Mouse (Mus musculus) forebrain, embryonic 10.5 days (tissue): ENCODE measurements around the gene Col13a1. TPM values are rescaled to one million over a fixed set of nuclear protein-coding genes. Genes with fewer than 3 reads are reported as not detected.

ENCODE experiments used
- DNase-seq: peaks from one replicate; pipeline ENCODE4 v3.0.0-alpha.2; 2017; ENCODE audit warnings: low spot score; ENCODE audit errors: extremely low spot score
- H3K27ac ChIP-seq: fragments of 300-500 bp; sonication (generic); 2 replicates; pipeline ENCODE4 v1.5.1; 2016; ENCODE audit warnings: mild to moderate bottlenecking
- H3K27me3 ChIP-seq: fragments of 300-500 bp; sonication (generic); 2 replicates; pipeline ENCODE4 v1.6.1; 2016; ENCODE audit warnings: mild to moderate bottlenecking; ENCODE audit not compliant: poor library complexity, severe bottlenecking
- H3K36me3 ChIP-seq: fragments of 300-500 bp; sonication (generic); replicated peaks from 2 replicates; pipeline ENCODE4 v1.6.1; 2016; ENCODE audit warnings: mild to moderate bottlenecking, moderate library complexity
- H3K4me1 ChIP-seq: fragments of 300-500 bp; sonication (generic); 2 replicates; pipeline ENCODE4 v1.6.1; 2016
- H3K4me3 ChIP-seq: fragments of 300-500 bp; sonication (generic); 2 replicates; pipeline ENCODE4 v1.5.1; 2016; ENCODE audit warnings: mild to moderate bottlenecking, moderate library complexity
- H3K9me3 ChIP-seq: fragments of 300-500 bp; sonication (generic); 2 replicates; pipeline ENCODE4 v1.6.1; 2016; ENCODE audit warnings: mild to moderate bottlenecking, moderate library complexity
- WGBS: fragments of 180-500 bp; shearing (Covaris S2); methylation state at CpG from one replicate; pipeline ENCODE4 v1.1.7; 2016; 5-methylcytosine and 5-hydroxymethylcytosine counted together
- polyA plus RNA-seq: library from polyadenylated mRNA; unstranded; fragments of >200 nt; fragmentation: Nextera tagmentation; extraction: Ambion mirVana; gene quantifications from 2 replicates; pipeline ENCODE4 v1.2.1, GENCODE M21; 2016

Gene Col13a1
- polyA plus RNA-seq, 1 experiment from 2014 or later: 3.2 TPM

DNA sequence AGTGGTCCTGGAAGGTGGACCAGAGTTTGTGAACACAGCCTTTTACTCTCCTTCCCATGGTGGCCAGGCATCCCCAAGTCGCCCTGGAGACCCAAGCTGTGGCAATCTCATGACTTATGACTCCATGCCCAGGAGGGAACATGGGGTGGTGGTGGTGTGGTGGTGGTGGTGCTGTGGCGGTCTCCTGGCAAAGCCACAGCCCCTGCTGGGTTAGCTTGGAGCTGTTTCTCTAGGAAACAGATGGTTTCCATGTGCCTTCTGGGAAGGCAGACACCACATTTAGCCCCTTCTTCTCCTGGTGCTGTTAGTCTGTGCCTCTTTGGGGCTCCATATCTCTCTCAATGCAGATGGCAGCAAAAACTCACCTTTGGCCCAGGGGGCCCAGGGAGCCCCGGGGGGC lies 109.1 kb downstream of the Col13a1 start:
- H3K9me3 ChIP-seq: peaks cover 3% of the 10 kb centered on the region; the same call in 1 of the 2 replicates
- H3K27me3 ChIP-seq: no peaks in the 10 kb centered on the region; the same call in 1 of the 2 replicates
- 83% methylated on average over 3 of the region's 3 CpGs for whole genome bisulfite sequencing
- no peak overlapping the region for H3K27ac ChIP-seq
- peaks cover 21% of the 10 kb centered on the region for H3K4me1 ChIP-seq
- H3K36me3 ChIP-seq: no peaks in the 10 kb centered on the region
- no peak overlapping the region for H3K4me3 ChIP-seq
- DNase-seq: no peak

DNA sequence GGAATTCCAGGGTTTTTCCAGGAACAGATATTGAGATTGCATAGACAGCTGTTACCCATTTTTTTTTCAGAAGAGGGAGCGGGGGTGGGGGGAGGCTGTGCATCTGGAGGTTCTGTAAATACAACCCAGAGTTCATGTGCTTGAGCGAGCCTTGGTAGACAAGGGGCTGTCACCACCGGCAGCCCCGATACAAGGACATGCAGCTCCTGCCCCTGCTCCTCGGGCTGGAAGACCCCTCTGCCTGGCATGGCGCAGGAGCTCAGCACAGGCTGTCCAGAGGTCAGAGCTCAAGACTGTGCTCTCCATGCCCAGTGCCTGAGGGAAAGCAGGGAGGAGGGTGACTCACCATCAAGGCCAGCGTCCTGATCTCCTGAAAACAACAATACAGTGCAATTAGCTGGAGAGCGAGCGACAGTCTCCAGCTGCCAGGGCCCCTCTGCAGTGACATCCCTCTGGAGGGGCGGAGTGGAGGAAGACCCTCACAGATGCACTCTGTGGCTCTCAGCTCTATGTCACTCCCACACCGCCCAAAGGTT lies 112.8 kb downstream of the Col13a1 start:
- no peak for DNase-seq
- no peaks in the 10 kb centered on the region for H3K27me3 ChIP-seq
- peaks cover 9% of the 10 kb centered on the region for H3K4me1 ChIP-seq
- H3K9me3 ChIP-seq: peaks cover 37% of the 10 kb centered on the region
- no peak overlapping the region for H3K4me3 ChIP-seq
- peaks cover 16% of the 10 kb centered on the region for H3K36me3 ChIP-seq
- 64% methylated on average over 11 of the region's 11 CpGs for WGBS
- H3K27ac ChIP-seq: no peak overlapping the region

DNA sequence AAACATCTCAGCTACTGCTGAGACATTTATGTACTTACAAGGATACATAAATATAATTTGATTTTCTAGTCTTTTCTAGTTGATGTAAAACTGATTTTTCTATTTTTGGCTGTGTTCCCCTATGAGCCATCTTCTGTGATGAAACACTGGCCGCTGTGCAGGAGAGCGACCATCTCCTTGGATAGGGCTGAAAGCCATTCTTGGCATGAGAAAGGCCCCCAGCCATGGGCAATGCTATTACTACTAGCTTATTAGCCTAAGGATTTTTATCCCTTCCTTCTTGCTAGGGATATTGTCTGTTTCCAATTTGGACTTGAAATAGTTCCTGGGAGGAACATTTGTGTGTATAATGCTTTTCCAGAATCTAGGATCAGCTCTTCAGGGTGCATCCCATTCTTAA lies 119.5 kb downstream of the Col13a1 start:
- peaks cover 30% of the 10 kb centered on the region for H3K9me3 ChIP-seq
- 92% methylated on average over 2 of the region's 2 CpGs for WGBS
- no peak overlapping the region for H3K4me3 ChIP-seq
- DNase-seq: no peak
- no peaks in the 10 kb centered on the region for H3K27me3 ChIP-seq
- H3K36me3 ChIP-seq: peaks cover 16% of the 10 kb centered on the region
- 0 out of 2 replicates have a peak, but pooled peaks cover 4% of the 10 kb centered on the region for H3K4me1 ChIP-seq
- no peak overlapping the region for H3K27ac ChIP-seq

DNA sequence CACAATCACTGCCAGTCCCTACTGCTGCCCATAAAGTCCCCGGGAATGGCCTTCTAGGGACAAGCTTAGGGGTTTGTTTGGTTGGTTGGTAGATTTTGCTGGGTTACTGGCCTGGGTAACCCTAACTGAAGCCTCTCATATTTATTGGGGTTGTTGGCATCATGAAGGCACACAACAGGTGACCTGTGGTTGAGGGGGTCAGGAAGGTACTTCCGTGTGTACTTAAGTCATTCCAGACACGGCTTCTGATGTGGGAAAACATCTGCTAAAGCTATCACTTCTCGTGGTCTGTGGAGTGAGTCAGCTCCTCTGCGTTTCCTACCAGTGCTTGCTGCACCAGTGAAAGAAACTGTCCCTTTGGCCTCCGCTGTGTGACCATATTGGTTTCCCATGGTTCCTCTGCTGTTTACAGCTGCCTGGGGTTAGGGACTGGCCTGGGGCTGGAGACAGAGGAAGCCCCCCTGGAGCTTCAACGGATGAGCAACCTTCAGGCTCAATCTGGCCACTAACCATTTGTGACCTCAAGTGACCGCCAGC lies 123.7 kb downstream of the Col13a1 start:
- no peak overlapping the region for H3K27ac ChIP-seq
- H3K36me3 ChIP-seq: no peaks in the 10 kb centered on the region
- no peaks in the 10 kb centered on the region for H3K9me3 ChIP-seq
- WGBS: 85% methylated on average over 8 of the region's 8 CpGs
- H3K27me3 ChIP-seq: no peaks in the 10 kb centered on the region
- peaks cover 7% of the 10 kb centered on the region for H3K4me1 ChIP-seq
- H3K4me3 ChIP-seq: no peak overlapping the region
- DNase-seq: no peak

DNA sequence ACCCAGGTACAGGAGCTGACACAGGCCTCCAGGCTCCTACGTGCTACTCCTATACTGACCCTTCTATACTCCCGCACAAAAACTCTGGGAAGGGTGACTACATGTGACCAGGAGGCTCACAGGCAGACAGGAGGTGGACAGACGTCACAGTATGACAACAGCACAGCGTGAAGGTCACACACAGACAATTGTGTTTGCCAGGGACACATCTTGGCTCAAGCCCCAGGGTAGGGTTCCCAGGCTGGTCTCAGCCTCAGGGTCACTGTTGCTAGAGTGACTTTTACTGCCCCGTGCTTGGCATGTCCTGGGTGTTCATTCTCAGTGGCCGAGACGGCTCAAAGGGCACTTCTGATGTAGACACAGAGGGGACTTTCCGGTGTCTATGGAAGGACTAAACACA lies 126.1 kb downstream of the Col13a1 start:
- Histone ChIP-seq H3K4me3 (no peak overlapping the region), H3K27me3 (no peaks in the 10 kb centered on the region), H3K36me3 (no peaks in the 10 kb centered on the region), H3K4me1 (peaks cover 7% of the 10 kb centered on the region), H3K27ac (no peak overlapping the region), H3K9me3 (no peaks in the 10 kb centered on the region; the same call in 1 of the 2 replicates)
- no peak for DNase-seq
- 86% methylated on average over 8 of the region's 8 CpGs for WGBS

DNA sequence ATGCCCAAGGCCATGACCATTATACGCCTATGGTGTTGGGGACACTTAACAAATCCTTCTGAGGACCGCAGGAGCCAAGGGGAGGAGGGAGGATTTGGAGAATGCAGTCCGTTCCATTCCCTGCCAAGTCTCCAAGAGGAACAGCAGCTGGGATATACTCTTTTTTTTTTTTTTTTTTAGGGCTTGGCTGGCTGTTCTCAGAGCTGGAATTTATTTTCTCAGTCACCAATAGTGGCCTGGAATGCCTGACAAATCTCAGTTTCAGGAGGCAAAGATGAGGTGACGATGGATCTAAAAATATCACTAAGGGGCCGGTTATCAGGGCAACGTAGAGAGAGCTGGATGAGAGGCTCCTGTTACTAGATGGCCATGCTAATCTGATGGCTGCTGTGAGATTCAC lies 130.4 kb downstream of the Col13a1 start:
- Histone ChIP-seq H3K4me1 (no peaks in the 10 kb centered on the region; the same call in 1 of the 2 replicates), H3K27ac (no peak overlapping the region), H3K36me3 (no peaks in the 10 kb centered on the region), H3K9me3 (no peaks in the 10 kb centered on the region; the same call in 1 of the 2 replicates), H3K27me3 (no peaks in the 10 kb centered on the region), H3K4me3 (no peak overlapping the region)
- 88% methylated on average over 6 of the region's 6 CpGs for WGBS
- no peak for DNase-seq

DNA sequence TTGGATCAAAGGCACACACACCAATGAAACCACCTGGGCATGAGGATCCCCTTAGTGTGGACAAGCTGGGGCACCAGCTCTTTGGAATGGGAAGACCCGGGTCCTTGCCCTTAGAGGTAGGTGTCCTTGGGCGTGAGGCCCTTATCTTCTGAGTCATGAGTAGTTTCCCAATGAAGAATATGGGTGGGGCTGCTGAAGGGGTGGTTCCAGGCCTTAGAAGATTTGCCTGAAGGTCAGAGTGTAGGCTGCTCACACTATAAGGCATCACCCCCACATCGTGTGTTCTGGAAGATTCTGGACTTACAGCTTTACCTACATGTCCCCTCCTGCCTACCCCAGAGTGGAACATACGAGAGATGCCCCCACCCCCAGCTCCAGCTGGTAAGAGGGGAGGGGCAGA lies 133.4 kb downstream of the Col13a1 start:
- Histone ChIP-seq H3K9me3 (no peaks in the 10 kb centered on the region; the same call in 1 of the 2 replicates), H3K27ac (no peak overlapping the region), H3K4me3 (no peak overlapping the region), H3K27me3 (no peaks in the 10 kb centered on the region), H3K36me3 (no peaks in the 10 kb centered on the region), H3K4me1 (peaks cover 5% of the 10 kb centered on the region)
- 80% methylated on average over 4 of the region's 4 CpGs for WGBS
- no peak for DNase-seq

DNA sequence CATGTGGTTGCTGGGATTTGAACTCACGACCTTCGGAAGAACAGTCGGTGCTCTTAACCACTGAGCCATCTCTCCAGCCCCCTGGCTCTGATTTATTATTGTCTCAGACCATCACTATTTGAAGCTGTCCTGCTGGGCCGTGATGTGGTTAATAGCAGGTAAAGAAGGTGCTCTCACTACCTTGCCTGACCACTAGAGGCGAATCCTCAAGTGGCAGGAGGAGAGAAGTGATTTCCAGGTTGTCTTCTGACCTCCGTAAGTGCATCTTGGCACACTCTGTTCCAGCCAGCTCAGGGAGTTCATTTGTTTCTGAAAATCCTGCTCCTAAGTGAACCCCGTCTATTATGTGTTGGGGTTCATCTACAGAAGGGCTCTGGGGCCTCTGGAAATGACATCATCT lies 134.4 kb downstream of the Col13a1 start:
- H3K27ac ChIP-seq: no peak overlapping the region
- no peak overlapping the region for H3K4me3 ChIP-seq
- DNase-seq: no peak
- H3K27me3 ChIP-seq: 0 out of 2 replicates have a peak, but pooled peaks cover 8% of the 10 kb centered on the region
- no peaks in the 10 kb centered on the region for H3K36me3 ChIP-seq
- H3K4me1 ChIP-seq: peaks cover 9% of the 10 kb centered on the region
- WGBS: 77% methylated on average over 7 of the region's 7 CpGs
- no peaks in the 10 kb centered on the region; the same call in 1 of the 2 replicates for H3K9me3 ChIP-seq

DNA sequence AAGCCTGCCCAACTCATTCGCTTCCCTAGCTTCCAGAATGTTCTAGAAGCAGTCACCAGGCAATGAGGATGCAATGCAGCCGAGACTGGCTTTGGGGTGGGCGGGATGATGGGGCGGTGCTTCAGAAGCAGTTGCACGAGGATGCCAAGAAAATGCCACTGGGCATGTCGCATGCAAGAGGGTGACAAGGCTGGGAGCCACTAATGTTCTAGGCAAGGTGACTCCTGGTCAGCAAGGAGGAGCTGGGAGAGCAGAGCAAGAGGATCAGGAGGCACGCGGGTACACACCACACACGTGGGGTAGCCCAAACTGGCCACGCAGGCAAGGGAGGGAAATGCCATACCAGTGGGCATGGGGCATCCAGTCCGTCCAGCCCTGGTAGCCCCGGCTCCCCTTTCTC lies 136.6 kb downstream of the Col13a1 start:
- H3K36me3 ChIP-seq: no peaks in the 10 kb centered on the region
- H3K4me3 ChIP-seq: no peak overlapping the region
- WGBS: 94% methylated on average over 12 of the region's 12 CpGs
- H3K4me1 ChIP-seq: peaks cover 16% of the 10 kb centered on the region
- 0 out of 2 replicates have a peak, but pooled peaks cover 10% of the 10 kb centered on the region for H3K27me3 ChIP-seq
- no peak for DNase-seq
- H3K9me3 ChIP-seq: no peaks in the 10 kb centered on the region
- H3K27ac ChIP-seq: no peak overlapping the region

DNA sequence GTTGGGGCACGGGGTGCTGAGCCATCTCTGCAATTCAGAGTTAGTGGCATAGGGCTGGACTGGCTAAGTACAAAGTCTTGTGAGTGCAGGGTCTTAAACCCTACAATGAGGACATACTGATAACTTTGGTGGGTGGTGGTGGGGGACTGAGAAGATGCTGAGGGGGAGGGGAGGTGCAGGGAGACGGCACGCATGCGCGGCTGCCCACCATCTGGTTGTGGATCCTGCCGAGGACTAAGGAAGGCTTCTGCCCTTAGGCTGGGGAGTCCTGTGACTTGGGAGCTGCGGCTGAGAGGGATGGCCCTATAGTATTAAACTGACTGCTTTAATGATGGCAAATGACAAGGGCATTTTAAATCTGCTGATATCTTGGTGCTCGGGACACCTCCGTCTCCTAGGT lies 139.6 kb downstream of the Col13a1 start:
- no peak for DNase-seq
- 72% methylated on average over 9 of the region's 9 CpGs for WGBS
- H3K4me1 ChIP-seq: peaks cover 16% of the 10 kb centered on the region

DNA sequence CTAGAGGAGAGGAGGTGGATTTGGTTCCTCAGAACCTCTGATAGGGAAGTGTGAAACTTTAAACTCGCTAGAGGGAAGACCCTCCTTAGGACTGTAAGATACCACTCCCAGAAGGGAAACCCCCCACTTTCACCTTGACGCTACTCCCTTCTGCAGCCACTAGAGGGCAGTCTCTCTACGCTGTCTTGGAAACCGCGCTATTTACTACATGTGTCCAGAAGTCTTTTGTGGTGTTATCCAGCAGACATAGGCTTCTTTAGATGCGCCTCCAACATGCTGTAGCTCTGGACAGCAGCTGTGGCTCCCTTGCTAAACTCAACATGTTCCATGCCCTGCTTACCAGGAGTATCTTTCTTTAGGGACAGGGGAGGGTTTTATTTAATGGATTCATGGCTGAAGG lies 140.1 kb downstream of the Col13a1 start:
- DNase-seq: peak; percentile 75
- Histone ChIP-seq H3K4me3 (no peak overlapping the region), H3K9me3 (no peaks in the 10 kb centered on the region), H3K27me3 (0 out of 2 replicates have a peak, but pooled peaks cover 10% of the 10 kb centered on the region), H3K36me3 (no peaks in the 10 kb centered on the region), H3K27ac (peak overlapping the region; percentile 76), H3K4me1 (peaks cover 16% of the 10 kb centered on the region)
- 3% methylated on average over 6 of the region's 6 CpGs for WGBS

More for the DNA sequence above, 139.6 kb downstream of the Col13a1 start:
- Histone ChIP-seq H3K4me3 (no peak overlapping the region), H3K36me3 (no peaks in the 10 kb centered on the region), H3K27me3 (0 out of 2 replicates have a peak, but pooled peaks cover 10% of the 10 kb centered on the region), H3K9me3 (no peaks in the 10 kb centered on the region), H3K27ac (peak overlapping the region; percentile 76)

DNA sequence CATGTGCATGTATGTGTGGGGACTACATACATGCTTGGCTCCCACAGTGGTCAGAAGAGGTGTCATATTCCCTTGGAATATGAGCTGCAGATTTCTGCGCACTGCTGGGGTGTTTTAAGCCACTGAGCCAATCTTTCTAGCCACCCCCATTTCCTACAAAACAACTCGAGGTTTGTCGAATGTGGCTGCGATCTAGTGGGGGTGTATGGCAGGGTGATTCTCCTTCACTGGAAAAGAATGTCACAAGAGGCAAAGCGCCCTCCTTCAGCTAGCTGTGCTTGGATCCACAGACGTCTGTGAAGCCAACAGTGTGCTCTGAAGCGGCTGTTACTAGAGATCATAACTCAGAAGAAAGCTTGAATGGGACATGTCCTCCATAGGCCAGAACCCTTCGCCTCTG lies 141.6 kb downstream of the Col13a1 start:
- Histone ChIP-seq H3K4me3 (no peak overlapping the region), H3K27ac (no peak overlapping the region), H3K4me1 (peaks cover 16% of the 10 kb centered on the region), H3K9me3 (no peaks in the 10 kb centered on the region), H3K36me3 (no peaks in the 10 kb centered on the region), H3K27me3 (0 out of 2 replicates have a peak, but pooled peaks cover 10% of the 10 kb centered on the region)
- no peak for DNase-seq
- 79% methylated on average over 8 of the region's 8 CpGs for WGBS

DNA sequence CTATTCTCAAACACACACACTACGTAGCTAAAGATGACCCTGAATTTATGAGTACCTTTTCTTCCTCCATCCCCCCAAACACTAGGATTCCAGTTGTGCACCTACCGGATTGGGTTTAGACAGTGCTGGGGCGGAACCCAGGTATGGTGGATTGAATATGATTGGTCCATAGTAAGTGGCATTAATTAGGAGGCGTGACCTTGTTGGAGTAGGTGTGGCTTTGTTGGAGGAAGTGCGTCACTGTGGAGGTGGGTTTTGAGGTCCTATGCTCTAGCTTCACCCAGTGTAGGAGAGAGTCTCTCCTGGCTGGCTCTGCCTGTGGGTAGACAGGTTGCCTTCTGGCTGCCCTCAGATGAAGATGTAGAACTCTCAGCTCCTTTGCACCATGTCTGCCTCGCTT lies 144.6 kb downstream of the Col13a1 start:
- Histone ChIP-seq H3K27ac (no peak overlapping the region), H3K36me3 (no peaks in the 10 kb centered on the region), H3K27me3 (peaks cover 4% of the 10 kb centered on the region; the same call in 1 of the 2 replicates), H3K9me3 (no peaks in the 10 kb centered on the region), H3K4me3 (no peak overlapping the region), H3K4me1 (peaks cover 29% of the 10 kb centered on the region)
- WGBS: 94% methylated on average over 6 of the region's 6 CpGs
- DNase-seq: no peak
